ENCODE assay signal across 14 mouse cellular contexts in genomic region chr5:62763046-62763445, GRCm38 (mm10). TPM values are rescaled to one million over a fixed set of nuclear protein-coding genes. Genes with fewer than 3 reads are reported as not detected.
A peak's percentile ranks its signal among the peaks of the same experiment; 100 is the strongest.
DNase-seq lines count a peak whose midpoint lies in the region; ATAC-seq and TF ChIP-seq lines count a peak whose summit lies in the region.
"Had no signal": no experiment of that assay in that cellular context is flagged by ENCODE, and none has a peak within 500 bp of the region (broad histone marks: within the 10 kb centered on the region; RNA-seq: fewer than 3 reads in every experiment).

No protein-coding gene starts in this region.

- intact Hi-C loops in heart, postnatal 14 days (cut with DNase I), result loop anchor here (10.0 kb wide), 1 partner anchor 48 kb away; no protein-coding TSS in a partner anchor
- intact Hi-C loops in left cerebral cortex, postnatal 10 days (cut with DNase I), result no loop called here

- peaks cover 3% of the 10 kb centered on the region; the same call in 1 of the 2 replicates for H3K27me3 ChIP-seq in heart, embryonic 13.5 days (replicated peaks)
- no peaks in the 10 kb centered on the region; the same call in 1 of the 2 replicates for H3K27me3 ChIP-seq in lung, embryonic 15.5 days
- no peaks in the 10 kb centered on the region for H3K27me3 ChIP-seq in intestine, embryonic 16.5 days (replicated peaks; ENCODE audit: control insufficient read depth, insufficient read depth, low read length)
- H3K27me3 ChIP-seq in stomach, postnatal 0 days (ENCODE audit: control insufficient read depth, insufficient read depth, low read length), result no peaks in the 10 kb centered on the region

- H3K4me1 ChIP-seq in heart, embryonic 13.5 days, result peaks cover 36% of the 10 kb centered on the region
- H3K4me1 ChIP-seq in lung, embryonic 15.5 days, result peaks cover 16% of the 10 kb centered on the region; the same call in 1 of the 2 replicates
- H3K4me1 ChIP-seq in intestine, embryonic 16.5 days (ENCODE audit: control insufficient read depth, insufficient read depth, low read length), result peaks cover 8% of the 10 kb centered on the region
- no peaks in the 10 kb centered on the region for H3K4me1 ChIP-seq in stomach, postnatal 0 days (replicated peaks; ENCODE audit: control insufficient read depth, insufficient read depth)

- H3K27ac ChIP-seq in heart, embryonic 13.5 days (replicated peaks), result peak overlapping the region; percentile 63
- peak overlapping the region; percentile 61 for H3K27ac ChIP-seq in lung, embryonic 15.5 days
- H3K27ac ChIP-seq in intestine, embryonic 16.5 days (ENCODE audit: low read length), result peak overlapping the region; percentile 10
- H3K27ac ChIP-seq in stomach, postnatal 0 days (replicated peaks), result 0 out of 2 replicates have a peak overlapping the region, but pooled peaks have one; percentile 14
- H3K27ac ChIP-seq: forebrain, embryonic 13.5 days had no signal

- H3K36me3 ChIP-seq in heart, embryonic 13.5 days, result no peaks in the 10 kb centered on the region
- no peaks in the 10 kb centered on the region for H3K36me3 ChIP-seq in lung, embryonic 15.5 days
- H3K36me3 ChIP-seq in intestine, embryonic 16.5 days (ENCODE audit: control insufficient read depth, insufficient read depth, low read length), result no peaks in the 10 kb centered on the region
- no peaks in the 10 kb centered on the region for H3K36me3 ChIP-seq in stomach, postnatal 0 days (ENCODE audit: control insufficient read depth, insufficient read depth, low read length)

- ATAC-seq in heart, embryonic 13.5 days (ENCODE audit: extremely low read depth, insufficient number of reproducible peaks, low FRiP score, low TSS enrichment), result no peak
- no peak for ATAC-seq in lung, embryonic 15.5 days (ENCODE audit: borderline replicate concordance, extremely low read depth, low FRiP score, low TSS enrichment)
- peak; percentile 47 for ATAC-seq in intestine, embryonic 16.5 days
- no peak for ATAC-seq in stomach, postnatal 0 days (ENCODE audit: low FRiP score, low TSS enrichment)
- ATAC-seq: forebrain, embryonic 13.5 days had no signal

- no peak overlapping the region for H3K4me2 ChIP-seq in heart, embryonic 13.5 days
- peak overlapping the region; percentile 22; the same call in 1 of the 2 replicates for H3K4me2 ChIP-seq in lung, embryonic 15.5 days
- H3K4me2 ChIP-seq in intestine, embryonic 16.5 days (ENCODE audit: low read depth, low read length), result no peak overlapping the region
- 0 out of 2 replicates have a peak overlapping the region, but pooled peaks have one; percentile 11 for H3K4me2 ChIP-seq in stomach, postnatal 0 days (replicated peaks; ENCODE audit: low read depth)
- H3K4me2 ChIP-seq: forebrain, embryonic 13.5 days had no signal

- TF ChIP-seq EP300 in stomach, postnatal 0 days (optimal IDR thresholded peaks at IDR 0.05), result no peak

- no peak overlapping the region for H3K4me3 ChIP-seq in heart, embryonic 13.5 days
- no peak overlapping the region for H3K4me3 ChIP-seq in lung, embryonic 15.5 days
- H3K4me3 ChIP-seq in intestine, embryonic 16.5 days (ENCODE audit: low read length), result no peak overlapping the region
- no peak overlapping the region for H3K4me3 ChIP-seq in stomach, postnatal 0 days (ENCODE audit: low read depth, low read length)
- H3K4me3 ChIP-seq: forebrain, embryonic 13.5 days; myocyte had no signal

- no peak for DNase-seq in heart, postnatal 14 days
- no peak for DNase-seq in lung, postnatal 25 days (ENCODE audit: low spot score)
- no peak for DNase-seq in stomach, postnatal 0 days (ENCODE audit: low spot score)
- no peak for DNase-seq in right cerebral cortex, adult 18-20 months
- no peak for DNase-seq in left cerebral cortex, postnatal 10 days (ENCODE audit: extremely low spot score in 1 of 2, low spot score in 2 of 2)
- DNase-seq: right cerebral cortex, postnatal 14 days had no signal

- no peaks in the 10 kb centered on the region for H3K9me3 ChIP-seq in heart, embryonic 13.5 days
- no peaks in the 10 kb centered on the region for H3K9me3 ChIP-seq in lung, embryonic 15.5 days
- no peaks in the 10 kb centered on the region for H3K9me3 ChIP-seq in intestine, embryonic 16.5 days (ENCODE audit: control insufficient read depth, low read length)
- H3K9me3 ChIP-seq in stomach, postnatal 0 days (ENCODE audit: control insufficient read depth, low read length), result no peaks in the 10 kb centered on the region
- H3K9me3 ChIP-seq: forebrain, embryonic 13.5 days had no signal

- TF ChIP-seq CTCF in stomach, postnatal 0 days (IDR thresholded peaks at IDR 0.05; ENCODE audit: low read depth), result no peak

- WGBS in heart, embryonic 13.5 days, result 75% methylated on average over 1 of the region's 1 CpGs
- 69% methylated on average over 1 of the region's 1 CpGs for WGBS in lung, embryonic 15.5 days
- 74% methylated on average over 1 of the region's 1 CpGs for WGBS in intestine, embryonic 16.5 days
- 88% methylated on average over 1 of the region's 1 CpGs for WGBS in stomach, postnatal 0 days

- no peak overlapping the region for H3K9ac ChIP-seq in heart, embryonic 13.5 days
- no peak overlapping the region for H3K9ac ChIP-seq in lung, embryonic 15.5 days
- H3K9ac ChIP-seq in intestine, embryonic 16.5 days (ENCODE audit: low read depth, low read length), result no peak overlapping the region
- no peak overlapping the region for H3K9ac ChIP-seq in stomach, postnatal 0 days (ENCODE audit: low read length)
- H3K9ac ChIP-seq: forebrain, embryonic 13.5 days had no signal

RNA-seq across cellular contexts. Expression of gene Arap2, which starts 2.9 kb away (rescaled TPM):
- 1.8 and 2.8 TPM in 2 replicates for polyA plus RNA-seq in heart, embryonic 13.5 days (2015; fragmentation: Nextera tagmentation; extraction: Ambion mirVana)
- 1 to 10 TPM; 8.7 to 9.2 TPM for total RNA-seq in heart, postnatal 14 days (2021)
- polyA plus RNA-seq in lung, embryonic 15.5 days (2015; fragmentation: Nextera tagmentation; extraction: Ambion mirVana), result 3.8 and 7.3 TPM in 2 replicates
- 3.4 and 5.3 TPM in 2 replicates for polyA plus RNA-seq in intestine, embryonic 16.5 days (2015; fragmentation: Nextera tagmentation; extraction: Ambion mirVana)
- polyA plus RNA-seq in stomach, postnatal 0 days (2015; fragmentation: Nextera tagmentation; extraction: Ambion mirVana), result 18.5 and 18.7 TPM in 2 replicates
- 10 to 100 TPM; 43.9 to 46.7 TPM for total RNA-seq in left cerebral cortex, postnatal 10 days (2021)

RNA-seq across cellular contexts. Expression of gene Dthd1, which starts 50.6 kb away (rescaled TPM):
- polyA plus RNA-seq in heart, embryonic 13.5 days (2015; fragmentation: Nextera tagmentation; extraction: Ambion mirVana), result 0.14 TPM in 1 of 2 replicates, not detected in the other
- total RNA-seq in heart, postnatal 14 days (2021), result under 1 TPM in 1 of 2 experiments, not detected in 1; 0.12 TPM
- not detected in 2 replicates for polyA plus RNA-seq in lung, embryonic 15.5 days (2015; fragmentation: Nextera tagmentation; extraction: Ambion mirVana)
- polyA plus RNA-seq in intestine, embryonic 16.5 days (2015; fragmentation: Nextera tagmentation; extraction: Ambion mirVana), result not detected in 2 replicates
- polyA plus RNA-seq in stomach, postnatal 0 days (2015; fragmentation: Nextera tagmentation; extraction: Ambion mirVana), result 0.05 and 0.07 TPM in 2 replicates
- not detected for total RNA-seq in left cerebral cortex, postnatal 10 days (2021)
- total RNA-seq: heart, postnatal 36 days had no signal
- polyA plus RNA-seq: embryonic facial prominence, embryonic 11.5 days; forebrain, embryonic 13.5 days; liver, embryonic 16.5 days had no signal

Comparison
In these comparisons a context has a peak if more than half of its experiments do, and no peak if none do; other contexts are left out.
1. H3K27ac ChIP-seq: peak in every context shown above with its lines; median percentile 63 in heart, embryonic 13.5 days; 61 in lung, embryonic 15.5 days; 14 in stomach, postnatal 0 days; 10 in intestine, embryonic 16.5 days.
2. H3K4me2 ChIP-seq: peak in lung, embryonic 15.5 days (single experiment) and stomach, postnatal 0 days (single experiment); none in heart, embryonic 13.5 days (single experiment) and intestine, embryonic 16.5 days (single experiment).